In the genomic region with DNA sequence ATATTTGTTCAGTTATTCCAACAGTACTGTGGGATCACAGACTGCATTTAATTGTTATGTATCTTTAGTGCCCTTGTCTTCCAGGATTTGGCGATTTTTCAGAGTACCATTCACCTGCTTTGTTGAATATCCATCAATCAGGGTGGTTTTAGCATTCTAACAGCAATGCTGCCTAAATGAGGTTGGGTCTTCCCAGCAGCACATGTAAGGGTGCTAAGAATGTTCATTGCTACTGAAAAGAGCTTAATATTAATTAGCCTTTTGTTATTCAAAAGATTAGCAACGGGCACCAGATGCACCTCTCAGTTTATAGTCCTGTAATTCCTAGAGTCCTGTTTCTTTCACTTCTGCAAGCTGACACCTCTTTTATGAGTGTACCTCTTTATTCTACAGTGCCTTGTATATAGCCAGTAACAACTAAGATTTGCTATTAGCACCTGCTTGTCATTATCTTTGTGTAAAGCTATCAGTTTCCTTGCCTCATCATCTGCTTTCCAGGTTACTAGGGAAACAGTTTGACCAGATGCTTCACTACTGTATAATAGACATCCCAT, we compare ENCODE assay signal across 25 mouse cellular contexts.
DNase-seq lines count a peak whose midpoint lies in the region; ATAC-seq lines count a peak whose summit lies in the region.
"Had no signal": no experiment of that assay in that cellular context is flagged by ENCODE, and none has a peak within 500 bp of the region (broad histone marks: within the 10 kb centered on the region; RNA-seq: fewer than 3 reads in every experiment).

No protein-coding gene starts in this region.

- H3K9me3 ChIP-seq in forebrain, embryonic 11.5 days (ENCODE audit: control insufficient read depth, low read length) = no peaks in the 10 kb centered on the region
- no peaks in the 10 kb centered on the region for H3K9me3 ChIP-seq in forebrain, embryonic 10.5 days
- no peaks in the 10 kb centered on the region for H3K9me3 ChIP-seq in neural tube, embryonic 13.5 days
- H3K9me3 ChIP-seq in neural tube, embryonic 15.5 days (replicated peaks) = no peaks in the 10 kb centered on the region
- no peaks in the 10 kb centered on the region for H3K9me3 ChIP-seq in forebrain, embryonic 13.5 days (replicated peaks)
- no peaks in the 10 kb centered on the region for H3K9me3 ChIP-seq in forebrain, embryonic 16.5 days (ENCODE audit: control insufficient read depth, low read length)
- H3K9me3 ChIP-seq: embryonic facial prominence, embryonic 12.5 days; embryonic facial prominence, embryonic 15.5 days; G1E; hindbrain, embryonic 10.5 days had no signal

- no peak overlapping the region for H3K27ac ChIP-seq in forebrain, embryonic 11.5 days (ENCODE audit: low read depth, low read length)
- no peak overlapping the region for H3K27ac ChIP-seq in forebrain, embryonic 10.5 days
- no peak overlapping the region for H3K27ac ChIP-seq in neural tube, embryonic 13.5 days (replicated peaks)
- no peak overlapping the region for H3K27ac ChIP-seq in neural tube, embryonic 15.5 days (replicated peaks)
- H3K27ac ChIP-seq in forebrain, embryonic 13.5 days = no peak overlapping the region
- no peak overlapping the region for H3K27ac ChIP-seq in forebrain, embryonic 16.5 days (ENCODE audit: low read length)
- H3K27ac ChIP-seq: embryonic facial prominence, embryonic 12.5 days; embryonic facial prominence, embryonic 15.5 days; hindbrain, embryonic 10.5 days; hindbrain, embryonic 14.5 days had no signal

- WGBS in forebrain, embryonic 11.5 days = 48% methylated on average over 2 of the region's 2 CpGs
- WGBS in forebrain, embryonic 10.5 days = 76% methylated on average over 2 of the region's 2 CpGs
- 14% methylated on average over 2 of the region's 2 CpGs for WGBS in neural tube, embryonic 13.5 days
- 14% methylated on average over 2 of the region's 2 CpGs for WGBS in neural tube, embryonic 15.5 days
- WGBS in forebrain, embryonic 13.5 days = 16% methylated on average over 2 of the region's 2 CpGs
- 17% methylated on average over 2 of the region's 2 CpGs for WGBS in forebrain, embryonic 16.5 days

- intact Hi-C loops in heart, postnatal 25 days (cut with DNase I) = no loop called here

- H3K27me3 ChIP-seq in forebrain, embryonic 11.5 days (ENCODE audit: control insufficient read depth, insufficient read depth, low read length) = no peaks in the 10 kb centered on the region
- no peaks in the 10 kb centered on the region for H3K27me3 ChIP-seq in forebrain, embryonic 10.5 days (ENCODE audit: poor library complexity, severe bottlenecking)
- no peaks in the 10 kb centered on the region for H3K27me3 ChIP-seq in neural tube, embryonic 13.5 days
- no peaks in the 10 kb centered on the region for H3K27me3 ChIP-seq in neural tube, embryonic 15.5 days (replicated peaks)
- H3K27me3 ChIP-seq in forebrain, embryonic 13.5 days = no peaks in the 10 kb centered on the region
- no peaks in the 10 kb centered on the region for H3K27me3 ChIP-seq in forebrain, embryonic 16.5 days (replicated peaks; ENCODE audit: control insufficient read depth, insufficient read depth, low read length)
- H3K27me3 ChIP-seq: embryonic facial prominence, embryonic 12.5 days; embryonic facial prominence, embryonic 15.5 days; Patski had no signal

- DNase-seq in forebrain, embryonic 11.5 days (ENCODE audit: low spot score) = no peak
- DNase-seq in forebrain, embryonic 10.5 days (ENCODE audit: extremely low spot score, low spot score) = no peak
- no peak for DNase-seq in heart, postnatal 25 days (ENCODE audit: low spot score)
- DNase-seq in urinary bladder, adult 18-20 months (ENCODE audit: low spot score in 2 of 2) = no peak
- DNase-seq: adrenal gland, postnatal 10 days; adrenal gland, postnatal 36 days; cerebellum, adult 11 months; cerebellum, adult 2 months; cerebellum, adult 9-11 months; cerebellum, postnatal 25 days; gastrocnemius, postnatal 10 days; gastrocnemius, postnatal 36 days; heart, postnatal 36 days had no signal

- H3K4me1 ChIP-seq in forebrain, embryonic 11.5 days (replicated peaks; ENCODE audit: control insufficient read depth, insufficient read depth, low read length) = no peaks in the 10 kb centered on the region
- no peaks in the 10 kb centered on the region for H3K4me1 ChIP-seq in forebrain, embryonic 10.5 days
- no peaks in the 10 kb centered on the region for H3K4me1 ChIP-seq in neural tube, embryonic 13.5 days (replicated peaks)
- no peaks in the 10 kb centered on the region for H3K4me1 ChIP-seq in neural tube, embryonic 15.5 days
- H3K4me1 ChIP-seq in forebrain, embryonic 13.5 days = peaks cover 7% of the 10 kb centered on the region
- peaks cover 3% of the 10 kb centered on the region for H3K4me1 ChIP-seq in forebrain, embryonic 16.5 days (replicated peaks; ENCODE audit: control insufficient read depth, insufficient read depth, low read length)
- H3K4me1 ChIP-seq: hindbrain, embryonic 10.5 days had no signal

- no peak overlapping the region for H3K9ac ChIP-seq in forebrain, embryonic 11.5 days (ENCODE audit: low read length)
- no peak overlapping the region for H3K9ac ChIP-seq in neural tube, embryonic 13.5 days
- no peak overlapping the region for H3K9ac ChIP-seq in neural tube, embryonic 15.5 days (replicated peaks)
- no peak overlapping the region for H3K9ac ChIP-seq in forebrain, embryonic 13.5 days
- H3K9ac ChIP-seq in forebrain, embryonic 16.5 days (replicated peaks; ENCODE audit: low read depth, low read length) = no peak overlapping the region
- H3K9ac ChIP-seq: embryonic facial prominence, embryonic 12.5 days; embryonic facial prominence, embryonic 15.5 days; hindbrain, embryonic 14.5 days had no signal

- no peak overlapping the region for H3K4me2 ChIP-seq in forebrain, embryonic 11.5 days (ENCODE audit: low read depth, low read length, severe bottlenecking)
- no peak overlapping the region for H3K4me2 ChIP-seq in neural tube, embryonic 13.5 days
- no peak overlapping the region for H3K4me2 ChIP-seq in neural tube, embryonic 15.5 days
- H3K4me2 ChIP-seq in forebrain, embryonic 13.5 days = no peak overlapping the region
- H3K4me2 ChIP-seq in forebrain, embryonic 16.5 days (ENCODE audit: low read length) = no peak overlapping the region
- H3K4me2 ChIP-seq: embryonic facial prominence, embryonic 12.5 days; embryonic facial prominence, embryonic 15.5 days; heart, embryonic 11.5 days; hindbrain, embryonic 14.5 days had no signal

- ATAC-seq in forebrain, embryonic 11.5 days (replicated peaks; ENCODE audit: low FRiP score) = peak; percentile 49; the same call in 1 of the 2 replicates
- peak; percentile 23; the same call in 1 of the 2 replicates for ATAC-seq in neural tube, embryonic 13.5 days (ENCODE audit: low read depth)
- ATAC-seq in neural tube, embryonic 15.5 days (ENCODE audit: low FRiP score) = no peak
- peak; percentile 84 for ATAC-seq in forebrain, embryonic 13.5 days
- peak; percentile 88 for ATAC-seq in forebrain, embryonic 16.5 days
- ATAC-seq: intestine, postnatal 0 days; Patski had no signal

- H3K4me3 ChIP-seq in forebrain, embryonic 11.5 days (ENCODE audit: low read depth, low read length) = no peak overlapping the region
- H3K4me3 ChIP-seq in forebrain, embryonic 10.5 days = no peak overlapping the region
- no peak overlapping the region for H3K4me3 ChIP-seq in neural tube, embryonic 13.5 days
- H3K4me3 ChIP-seq in neural tube, embryonic 15.5 days (replicated peaks) = no peak overlapping the region
- H3K4me3 ChIP-seq in forebrain, embryonic 13.5 days = no peak overlapping the region
- no peak overlapping the region for H3K4me3 ChIP-seq in forebrain, embryonic 16.5 days (replicated peaks; ENCODE audit: low read length)
- H3K4me3 ChIP-seq: embryonic facial prominence, embryonic 12.5 days; embryonic facial prominence, embryonic 15.5 days; hindbrain, embryonic 10.5 days had no signal

- no peaks in the 10 kb centered on the region for H3K36me3 ChIP-seq in forebrain, embryonic 11.5 days (ENCODE audit: control insufficient read depth, insufficient read depth, low read length)
- H3K36me3 ChIP-seq in forebrain, embryonic 10.5 days (replicated peaks) = no peaks in the 10 kb centered on the region
- H3K36me3 ChIP-seq in neural tube, embryonic 13.5 days = no peaks in the 10 kb centered on the region
- H3K36me3 ChIP-seq in neural tube, embryonic 15.5 days = no peaks in the 10 kb centered on the region
- no peaks in the 10 kb centered on the region for H3K36me3 ChIP-seq in forebrain, embryonic 13.5 days (ENCODE audit: poor library complexity, severe bottlenecking)
- no peaks in the 10 kb centered on the region for H3K36me3 ChIP-seq in forebrain, embryonic 16.5 days (ENCODE audit: control insufficient read depth, insufficient read depth)
- H3K36me3 ChIP-seq: embryonic facial prominence, embryonic 12.5 days; embryonic facial prominence, embryonic 15.5 days; G1E; hindbrain, embryonic 10.5 days had no signal
